Mouse (Mus musculus) thymus, adult 2 months (tissue): ENCODE measurements around the gene Plgrkt. TPM values are rescaled to one million over a fixed set of nuclear protein-coding genes. Genes with fewer than 3 reads are reported as not detected.

Experiments
- DNase-seq: peaks from one replicate; pipeline ENCODE4 v3.0.0; 2021
- H3K27ac ChIP-seq: fragments of 200-500 bp; 2 replicates; pipeline ENCODE4 v1.5.1; 2012; ENCODE audit warnings: low read length, control low read depth; ENCODE audit not compliant: control insufficient read depth, insufficient read depth
- H3K27me3 ChIP-seq: fragments of 200-500 bp; 2 replicates; pipeline ENCODE4 v1.6.1; 2012; ENCODE audit warnings: mild to moderate bottlenecking, low read length, moderate library complexity, mixed read lengths; ENCODE audit not compliant: control insufficient read depth, insufficient read depth
- H3K36me3 ChIP-seq: fragments of 200-500 bp; 2 replicates; pipeline ENCODE4 v1.6.1; 2012; ENCODE audit warnings: mild to moderate bottlenecking, low read length, moderate library complexity; ENCODE audit not compliant: control insufficient read depth, insufficient read depth
- H3K4me1 ChIP-seq: fragments of 200-500 bp; replicated peaks from 2 replicates; pipeline ENCODE4 v1.6.1; 2012; ENCODE audit warnings: low read length; ENCODE audit not compliant: control insufficient read depth, insufficient read depth
- H3K4me3 ChIP-seq: fragments of 200-500 bp; 2 replicates; pipeline ENCODE4 v1.5.1; 2012; ENCODE audit warnings: mild to moderate bottlenecking, low read length, control low read depth, moderate library complexity; ENCODE audit not compliant: control insufficient read depth, insufficient read depth
- CTCF ChIP-seq: fragments of 200-500 bp; IDR thresholded peaks from 2 replicates; pipeline ENCODE4 v1.5.1; 2012; ENCODE audit warnings: mild to moderate bottlenecking, control low read depth, low read length, moderate library complexity, borderline replicate concordance; ENCODE audit not compliant: control insufficient read depth, poor library complexity, insufficient read depth; ENCODE audit errors: extremely low read depth
- POLR2A ChIP-seq: fragments of 200-500 bp; IDR thresholded peaks from 2 replicates; pipeline ENCODE4 v1.6.1; 2012; ENCODE audit warnings: mild to moderate bottlenecking, low read length, control low read depth, moderate library complexity; ENCODE audit not compliant: control insufficient read depth, poor library complexity, insufficient read depth; ENCODE audit errors: extremely low read depth
- WGBS: fragments of 180-500 bp; shearing (Covaris S2); methylation state at CpG from one replicate; pipeline ENCODE4 v1.1.7; 2018; 5-methylcytosine and 5-hydroxymethylcytosine counted together
- polyA plus RNA-seq: library from polyadenylated mRNA; depleted of rRNA; stranded (reverse); fragments of >200 nt; gene quantifications from 2 replicates; pipeline ENCODE4 v1.2.3, GENCODE M21; 2012

Gene Plgrkt
- polyA plus RNA-seq, 1 experiment = 144 TPM

GRCm38 (mm10) chr19:29406042-29407017, 39.1 kb upstream of the Plgrkt start:
- 95% methylated on average over 18 of the region's 18 CpGs for WGBS
- DNase-seq = no peak
- Histone ChIP-seq H3K4me3 (no peak overlapping the region), H3K27me3 (no peaks in the 10 kb centered on the region), H3K27ac (no peak overlapping the region), H3K36me3 (no peaks in the 10 kb centered on the region), H3K4me1 (no peaks in the 10 kb centered on the region)
- TF ChIP-seq POLR2A (no peak), CTCF (no peak)

GRCm38 (mm10) chr19:29405388-29405787, 38.2 kb upstream of the Plgrkt start:
- 87% methylated on average over 2 of the region's 2 CpGs for WGBS

GRCm38 (mm10) chr19:29403251-29403650, 36.1 kb upstream of the Plgrkt start:
- Histone ChIP-seq H3K27ac (no peak overlapping the region), H3K36me3 (no peaks in the 10 kb centered on the region), H3K27me3 (no peaks in the 10 kb centered on the region), H3K4me1 (no peaks in the 10 kb centered on the region), H3K4me3 (no peak overlapping the region)
- DNase-seq = no peak
- TF ChIP-seq CTCF (no peak), POLR2A (no peak)
- WGBS = 91% methylated on average over 4 of the region's 4 CpGs

More at GRCm38 (mm10) chr19:29405388-29405787, 38.2 kb upstream of the Plgrkt start:
- no peak overlapping the region for H3K27ac ChIP-seq
- no peak overlapping the region for H3K4me3 ChIP-seq
- H3K27me3 ChIP-seq = no peaks in the 10 kb centered on the region
- no peaks in the 10 kb centered on the region for H3K4me1 ChIP-seq
- DNase-seq = no peak
- no peaks in the 10 kb centered on the region for H3K36me3 ChIP-seq
- TF ChIP-seq CTCF (no peak), POLR2A (no peak)

- TF ChIP-seq CTCF (no peak), POLR2A (no peak)
- no peak for DNase-seq
- 97% methylated on average over 4 of the region's 4 CpGs for WGBS
These were observed 35.4 kb upstream of the Plgrkt start for GRCm38 (mm10) chr19:29402621-29403020.

GRCm38 (mm10) chr19:29400466-29400865, 33.3 kb upstream of the Plgrkt start:
- TF ChIP-seq POLR2A (no peak), CTCF (no peak)
- 44% methylated on average over 3 of the region's 3 CpGs for WGBS
- no peaks in the 10 kb centered on the region for H3K27me3 ChIP-seq
- no peak for DNase-seq
- no peak overlapping the region for H3K27ac ChIP-seq
- no peaks in the 10 kb centered on the region for H3K4me1 ChIP-seq
- H3K4me3 ChIP-seq = no peak overlapping the region
- no peaks in the 10 kb centered on the region for H3K36me3 ChIP-seq

More at GRCm38 (mm10) chr19:29402621-29403020, 35.4 kb upstream of the Plgrkt start:
- H3K27ac ChIP-seq = no peak overlapping the region
- no peaks in the 10 kb centered on the region for H3K27me3 ChIP-seq
- H3K4me3 ChIP-seq = no peak overlapping the region
- H3K36me3 ChIP-seq = no peaks in the 10 kb centered on the region
- no peaks in the 10 kb centered on the region for H3K4me1 ChIP-seq

- 80% methylated on average over 4 of the region's 4 CpGs for WGBS
- TF ChIP-seq POLR2A (no peak), CTCF (no peak)
- Histone ChIP-seq H3K4me3 (no peak overlapping the region), H3K27me3 (no peaks in the 10 kb centered on the region), H3K27ac (no peak overlapping the region), H3K4me1 (no peaks in the 10 kb centered on the region), H3K36me3 (no peaks in the 10 kb centered on the region)
- no peak for DNase-seq
These were observed 32.6 kb upstream of the Plgrkt start for GRCm38 (mm10) chr19:29399786-29400185.
